Mouse (Mus musculus) hindbrain, embryonic 12.5 days (tissue): Measurements from ENCODE around the gene Mroh7. TPM values are rescaled to one million over a fixed set of nuclear protein-coding genes. Genes with fewer than 3 reads are reported as not detected.

Experiments
- ATAC-seq: fragments of 200-750 bp; cut with Nextera tagmentation; 2 replicates; pipeline ENCODE4 v1.8.0; 2017; ENCODE audit warnings: moderate TSS enrichment; ENCODE audit not compliant: low FRiP score
- H3K27ac ChIP-seq: fragments of 300-500 bp; sonication (generic); 2 replicates; pipeline ENCODE4 v1.5.1; 2016; ENCODE audit warnings: mild to moderate bottlenecking
- H3K27me3 ChIP-seq: fragments of 300-500 bp; sonication (generic); 2 replicates; pipeline ENCODE4 v1.6.1; 2016; ENCODE audit warnings: mild to moderate bottlenecking
- H3K36me3 ChIP-seq: fragments of 300-500 bp; sonication (generic); 2 replicates; pipeline ENCODE4 v1.6.1; 2016; ENCODE audit warnings: mild to moderate bottlenecking
- H3K4me1 ChIP-seq: fragments of 300-500 bp; sonication (generic); 2 replicates; pipeline ENCODE4 v1.6.1; 2016
- H3K4me2 ChIP-seq: fragments of 300-500 bp; sonication (generic); replicated peaks from 2 replicates; pipeline ENCODE4 v1.6.1; 2016; ENCODE audit warnings: mild to moderate bottlenecking
- H3K4me3 ChIP-seq: fragments of 300-500 bp; sonication (generic); 2 replicates; pipeline ENCODE4 v1.5.1; 2016; ENCODE audit warnings: mild to moderate bottlenecking
- H3K9ac ChIP-seq: fragments of 300-500 bp; sonication (generic); 2 replicates; pipeline ENCODE4 v1.6.1; 2016; ENCODE audit warnings: mild to moderate bottlenecking, moderate library complexity
- H3K9me3 ChIP-seq: fragments of 300-500 bp; sonication (generic); replicated peaks from 2 replicates; pipeline ENCODE4 v1.6.1; 2016; ENCODE audit warnings: mild to moderate bottlenecking
- WGBS: fragments of 180-500 bp; shearing (Covaris S2); methylation state at CpG from one replicate; pipeline ENCODE4 v1.1.7; 2016; 5-methylcytosine and 5-hydroxymethylcytosine counted together
- polyA plus RNA-seq: library from polyadenylated mRNA; unstranded; fragments of >200 nt; fragmentation: Nextera tagmentation; extraction: Ambion mirVana; gene quantifications from 2 replicates; pipeline ENCODE4 v1.2.1, GENCODE M21; 2016

Mroh7 gene
- polyA plus RNA-seq, 1 experiment from 2014 or later, result 0.81 TPM

DNA sequence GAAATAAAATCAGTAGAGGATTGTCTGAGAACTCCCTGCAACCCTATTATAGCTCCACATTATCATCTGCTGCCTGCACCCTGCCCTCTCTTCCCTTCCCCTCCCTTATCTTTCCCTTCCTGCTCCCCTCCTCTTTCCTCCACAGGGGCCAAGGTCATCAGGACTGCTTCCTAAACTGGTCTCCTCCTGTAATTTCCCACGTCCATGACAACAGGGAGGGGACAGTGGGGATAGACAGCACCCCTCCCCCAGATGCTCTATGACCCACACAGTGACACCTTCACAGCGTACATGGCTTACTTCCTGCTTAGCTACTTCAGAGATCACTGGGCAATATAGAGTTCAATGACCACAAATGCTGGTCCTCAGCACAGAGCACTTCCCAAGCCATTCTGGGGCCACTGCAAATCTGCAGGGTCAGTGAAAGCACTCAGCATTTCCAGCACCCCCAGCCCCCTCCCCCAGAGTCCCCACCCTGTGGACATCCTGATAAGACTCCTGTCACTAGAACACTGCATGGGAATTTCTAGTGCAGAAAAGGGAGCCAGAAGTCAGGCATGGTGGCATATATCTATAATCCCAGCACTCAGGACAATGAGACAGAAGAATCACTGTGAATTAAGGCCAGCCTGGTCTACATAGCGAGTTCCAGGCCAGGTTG, 42.0 kb downstream of the Mroh7 start:
- H3K9ac ChIP-seq, result no peak overlapping the region
- no peak overlapping the region for H3K27ac ChIP-seq
- no peaks in the 10 kb centered on the region for H3K4me1 ChIP-seq
- 60% methylated on average over 3 of the region's 3 CpGs for WGBS
- H3K4me3 ChIP-seq, result no peak overlapping the region
- H3K9me3 ChIP-seq, result no peaks in the 10 kb centered on the region
- H3K27me3 ChIP-seq, result no peaks in the 10 kb centered on the region
- no peaks in the 10 kb centered on the region for H3K36me3 ChIP-seq
- H3K4me2 ChIP-seq, result no peak overlapping the region
- no peak for ATAC-seq

DNA sequence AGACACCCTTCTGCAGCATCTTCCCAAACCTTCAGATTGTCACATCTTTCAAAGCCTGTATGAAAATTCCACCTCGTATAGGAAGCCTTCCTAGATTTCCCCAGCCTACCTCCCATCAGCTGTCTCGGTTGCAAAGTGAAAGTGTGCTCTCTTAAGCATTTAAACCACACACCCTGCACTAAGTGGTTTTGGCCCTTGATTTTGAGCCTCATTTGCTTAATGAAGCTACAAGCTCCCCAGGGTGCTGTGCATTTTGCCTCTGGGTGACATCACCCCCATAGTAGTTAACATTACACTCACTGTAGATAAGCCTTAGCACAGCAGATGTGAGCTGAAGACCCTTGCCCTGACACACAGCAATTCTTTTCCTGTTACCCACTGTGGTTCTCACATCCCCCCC, 49.8 kb downstream of the Mroh7 start:
- peaks cover 8% of the 10 kb centered on the region for H3K36me3 ChIP-seq
- H3K4me3 ChIP-seq, result no peak overlapping the region
- H3K4me2 ChIP-seq, result no peak overlapping the region
- H3K9ac ChIP-seq, result no peak overlapping the region
- 59% methylated on average over 2 of the region's 2 CpGs for WGBS
- H3K4me1 ChIP-seq, result peaks cover 9% of the 10 kb centered on the region
- no peaks in the 10 kb centered on the region for H3K9me3 ChIP-seq
- H3K27me3 ChIP-seq, result no peaks in the 10 kb centered on the region
- ATAC-seq, result no peak
- H3K27ac ChIP-seq, result no peak overlapping the region

DNA sequence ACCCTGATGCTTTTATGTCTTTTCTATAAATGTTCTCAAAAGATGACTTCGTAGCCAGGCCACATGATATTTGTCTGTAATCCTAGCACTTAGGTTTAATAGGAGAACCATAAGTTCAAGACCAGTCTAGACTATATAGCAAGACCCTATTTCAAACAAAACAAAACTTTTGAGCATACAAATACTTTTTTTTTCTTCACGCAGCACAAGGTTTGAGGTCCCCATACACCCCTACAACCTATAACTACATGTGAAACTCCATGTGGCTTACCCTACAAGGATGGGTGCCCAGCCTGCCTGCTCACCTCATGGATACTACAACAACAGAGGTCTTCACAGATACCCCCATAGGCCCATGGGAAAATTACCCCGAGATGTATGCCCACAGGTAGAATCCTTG, 51.6 kb downstream of the Mroh7 start:
- WGBS, result 43% methylated on average over 3 of the region's 3 CpGs
- Histone ChIP-seq H3K36me3 (peaks cover 24% of the 10 kb centered on the region), H3K4me3 (peak overlapping the region; percentile 72), H3K27me3 (no peaks in the 10 kb centered on the region), H3K9me3 (no peaks in the 10 kb centered on the region), H3K4me2 (peak overlapping the region; percentile 87), H3K4me1 (peaks cover 9% of the 10 kb centered on the region), H3K27ac (no peak overlapping the region), H3K9ac (no peak overlapping the region)
- peak; percentile 59 for ATAC-seq

DNA sequence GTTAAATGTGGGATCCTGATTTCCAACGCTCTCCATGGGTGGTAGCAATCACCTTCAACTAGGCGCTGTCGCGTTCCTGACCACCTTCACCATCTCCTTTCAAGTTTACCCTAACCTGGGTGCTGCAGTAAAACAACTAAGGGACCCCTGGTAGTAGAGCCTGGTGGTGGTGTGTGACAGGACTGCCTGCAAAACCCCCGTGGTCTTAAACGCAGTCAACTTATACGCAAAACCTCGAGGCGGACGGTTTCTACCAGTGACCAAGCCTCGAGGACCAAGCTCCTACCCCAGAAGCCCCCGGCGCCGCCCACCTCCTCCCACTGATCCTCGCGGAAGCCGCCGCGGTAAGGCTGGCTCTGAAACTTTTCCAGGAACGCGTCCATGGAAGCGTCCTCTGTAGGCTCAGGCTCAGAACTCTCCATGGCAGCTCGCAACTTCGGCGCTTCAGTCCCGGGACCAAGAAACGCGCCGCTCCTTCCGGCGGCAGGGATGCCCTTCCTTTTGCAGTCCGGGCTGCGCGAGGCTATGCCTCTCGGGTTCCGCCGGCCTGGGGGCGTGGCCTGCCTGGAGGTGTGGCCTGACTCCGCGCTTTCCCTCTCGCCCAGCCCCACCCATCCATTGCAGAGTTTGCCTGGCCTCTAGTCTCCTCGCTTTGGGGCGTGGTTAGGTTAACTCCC, 52.1 kb downstream of the Mroh7 start, which contains the start of gene Ttc4:
Gene Ttc4 (minus strand): TSS at position 503 of the 677 bp plus-strand sequence.
- ATAC-seq, result peak; percentile 95
- H3K36me3 ChIP-seq, result peaks cover 29% of the 10 kb centered on the region
- H3K9ac ChIP-seq, result peak within 1 kb of the TSS; percentile 78
- WGBS, result under 1% methylated on average over 43 of the region's 43 CpGs
- H3K27me3 ChIP-seq, result no peaks in the 10 kb centered on the region
- H3K27ac ChIP-seq, result no peak within 1 kb of the TSS
- peak within 1 kb of the TSS; percentile 87 for H3K4me2 ChIP-seq
- no peaks in the 10 kb centered on the region for H3K9me3 ChIP-seq
- peaks cover 9% of the 10 kb centered on the region for H3K4me1 ChIP-seq
- H3K4me3 ChIP-seq, result peak within 1 kb of the TSS; percentile 72

DNA sequence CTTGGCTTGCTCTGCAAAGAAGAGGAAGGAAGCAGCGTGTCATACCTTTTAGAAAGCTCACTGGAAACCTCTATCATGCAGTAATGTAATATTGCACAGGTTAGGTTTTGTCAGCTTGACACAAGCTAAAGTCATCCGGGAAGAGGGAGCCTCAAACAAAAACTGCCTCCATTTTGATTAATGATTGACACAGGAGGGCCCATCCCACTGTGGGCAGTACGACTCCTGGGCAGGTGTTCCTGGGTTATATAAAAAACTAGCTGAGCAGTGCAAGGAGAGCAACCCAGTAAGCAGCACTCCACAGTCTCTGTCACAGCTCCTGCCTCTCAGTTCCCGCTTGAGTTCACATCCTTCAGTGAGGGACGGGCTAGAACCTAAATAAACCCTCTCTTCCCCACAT, 54.0 kb downstream of the Mroh7 start:
- H3K9ac ChIP-seq, result no peak overlapping the region
- no peak overlapping the region for H3K27ac ChIP-seq
- H3K4me3 ChIP-seq, result no peak overlapping the region
- no peaks in the 10 kb centered on the region for H3K27me3 ChIP-seq
- peaks cover 47% of the 10 kb centered on the region for H3K36me3 ChIP-seq
- no peaks in the 10 kb centered on the region for H3K9me3 ChIP-seq
- WGBS, result 93% methylated on average over 5 of the region's 5 CpGs
- peaks cover 9% of the 10 kb centered on the region for H3K4me1 ChIP-seq
- no peak overlapping the region for H3K4me2 ChIP-seq
- no peak for ATAC-seq

DNA sequence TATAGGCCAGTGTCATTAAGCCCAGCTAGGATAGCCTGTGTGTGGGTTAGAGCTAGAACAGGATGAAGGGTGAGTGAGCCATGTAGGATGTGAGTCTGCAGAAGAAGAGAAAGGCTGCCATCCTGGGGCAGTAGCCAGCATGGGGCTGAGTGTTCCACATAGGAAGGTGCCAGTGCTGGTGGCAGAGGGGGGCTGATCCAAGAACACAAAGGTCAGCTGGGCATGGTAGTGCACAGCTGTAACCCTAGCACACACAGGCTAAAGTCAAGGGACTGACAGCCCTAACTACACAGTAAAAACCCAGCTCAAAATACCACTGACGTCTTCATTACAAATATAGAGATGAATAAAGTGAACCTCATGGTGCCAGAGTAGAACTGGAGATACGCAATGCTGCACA, 64.2 kb downstream of the Mroh7 start:
- WGBS, result 87% methylated on average over 2 of the region's 2 CpGs
- no peak overlapping the region for H3K4me2 ChIP-seq
- peaks cover 93% of the 10 kb centered on the region for H3K36me3 ChIP-seq
- no peaks in the 10 kb centered on the region for H3K9me3 ChIP-seq
- ATAC-seq, result no peak
- H3K4me3 ChIP-seq, result no peak overlapping the region
- no peak overlapping the region for H3K27ac ChIP-seq
- H3K9ac ChIP-seq, result no peak overlapping the region
- H3K27me3 ChIP-seq, result no peaks in the 10 kb centered on the region
- no peaks in the 10 kb centered on the region for H3K4me1 ChIP-seq

DNA sequence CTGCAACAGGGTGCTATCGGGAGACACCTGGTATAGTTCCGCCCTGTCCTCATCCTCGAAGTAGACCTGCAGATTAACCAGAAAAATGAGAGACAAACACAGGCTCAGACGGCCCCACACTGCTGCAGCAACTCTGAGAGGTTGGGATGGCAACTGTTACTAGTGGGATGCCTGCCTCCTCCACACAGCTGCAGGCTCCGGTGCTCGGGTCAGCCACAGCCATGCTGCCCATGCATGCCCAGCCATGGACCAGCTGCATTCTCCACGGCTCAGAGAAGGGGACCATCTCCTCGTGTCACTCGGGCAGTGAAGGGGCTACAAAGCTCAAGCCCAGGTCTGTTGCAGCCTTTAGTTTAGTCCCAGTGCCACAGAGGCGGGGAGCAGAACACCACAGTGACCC, 65.1 kb downstream of the Mroh7 start:
- Histone ChIP-seq H3K36me3 (peaks cover 94% of the 10 kb centered on the region), H3K4me1 (no peaks in the 10 kb centered on the region), H3K4me2 (no peak overlapping the region), H3K4me3 (no peak overlapping the region), H3K9me3 (no peaks in the 10 kb centered on the region), H3K9ac (no peak overlapping the region), H3K27ac (no peak overlapping the region), H3K27me3 (no peaks in the 10 kb centered on the region)
- ATAC-seq, result no peak
- 94% methylated on average over 10 of the region's 10 CpGs for WGBS

DNA sequence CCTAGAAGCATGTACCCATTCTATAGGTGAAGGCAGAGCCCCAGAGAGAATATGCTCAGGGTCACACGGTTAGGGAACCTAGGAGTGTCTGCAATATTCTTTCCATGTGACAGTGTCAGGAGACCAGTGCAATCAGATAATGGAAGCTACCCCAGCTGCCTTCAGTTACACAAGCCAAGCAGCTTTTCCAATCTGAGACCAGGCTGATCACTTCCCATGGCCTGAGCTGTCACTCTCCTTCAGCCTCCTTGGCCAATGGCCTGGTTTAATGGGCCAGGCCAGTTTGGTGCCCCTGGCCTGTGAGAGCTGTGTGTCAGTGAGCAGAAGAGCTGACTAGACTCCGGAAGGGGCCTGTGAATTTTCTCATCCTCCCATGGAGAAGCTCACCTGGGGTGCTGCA, 65.5 kb downstream of the Mroh7 start:
- 100% methylated on average over 2 of the region's 2 CpGs for WGBS
- Histone ChIP-seq H3K9me3 (no peaks in the 10 kb centered on the region), H3K4me2 (no peak overlapping the region), H3K27ac (no peak overlapping the region), H3K36me3 (peaks cover 94% of the 10 kb centered on the region), H3K4me1 (no peaks in the 10 kb centered on the region), H3K27me3 (no peaks in the 10 kb centered on the region), H3K4me3 (no peak overlapping the region), H3K9ac (no peak overlapping the region)
- ATAC-seq, result no peak

DNA sequence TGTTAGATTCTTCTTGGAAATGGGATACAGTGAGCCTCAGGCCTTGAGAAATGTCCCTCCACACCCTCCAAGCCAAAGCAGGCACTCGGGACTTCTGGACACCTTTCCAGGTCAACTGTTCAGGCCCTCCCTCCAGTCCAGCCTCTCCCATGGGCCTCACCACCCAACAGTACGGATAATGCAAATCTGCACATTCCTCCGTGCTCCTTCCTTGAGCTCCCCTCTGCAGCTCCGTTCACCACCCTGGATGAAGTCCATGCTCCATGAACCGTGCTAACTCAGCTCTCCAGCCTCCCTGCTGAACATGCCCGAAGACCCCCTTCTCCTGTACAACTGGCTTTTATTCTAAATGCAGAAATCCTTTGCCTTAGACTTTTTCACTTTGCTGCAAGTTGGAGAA, 66.0 kb downstream of the Mroh7 start:
- no peak overlapping the region for H3K4me2 ChIP-seq
- WGBS, result 91% methylated on average over 6 of the region's 6 CpGs
- H3K4me3 ChIP-seq, result no peak overlapping the region
- no peaks in the 10 kb centered on the region for H3K4me1 ChIP-seq
- H3K27ac ChIP-seq, result no peak overlapping the region
- no peaks in the 10 kb centered on the region for H3K27me3 ChIP-seq
- H3K9me3 ChIP-seq, result no peaks in the 10 kb centered on the region
- ATAC-seq, result no peak
- H3K36me3 ChIP-seq, result peaks cover 94% of the 10 kb centered on the region
- no peak overlapping the region for H3K9ac ChIP-seq

DNA sequence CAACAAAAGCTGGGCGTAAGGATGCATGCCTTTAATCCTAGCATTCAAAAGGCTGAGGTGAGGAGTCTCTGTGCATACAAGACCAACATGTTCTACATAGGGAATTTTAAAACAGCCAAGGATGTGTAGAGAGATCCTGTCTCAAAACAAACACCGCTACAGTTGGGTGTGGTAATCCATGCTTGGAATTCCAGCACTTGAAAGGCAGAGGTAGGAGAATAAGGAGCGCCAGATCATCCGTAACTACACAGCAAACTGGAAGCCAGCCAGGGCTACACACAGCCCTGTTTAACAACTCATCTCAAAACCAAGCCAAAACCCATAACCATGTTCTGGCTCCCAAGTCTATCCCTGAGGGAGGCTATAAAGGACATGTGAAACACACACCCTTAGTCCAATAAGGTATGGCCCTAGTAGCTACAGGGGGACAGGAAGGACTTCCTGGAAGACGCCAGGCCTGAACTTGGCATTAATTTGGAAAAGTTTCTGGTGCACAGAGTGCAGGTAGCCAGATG, 66.7 kb downstream of the Mroh7 start:
- Histone ChIP-seq H3K27me3 (no peaks in the 10 kb centered on the region), H3K4me3 (no peak overlapping the region), H3K9ac (no peak overlapping the region), H3K27ac (no peak overlapping the region), H3K4me1 (no peaks in the 10 kb centered on the region), H3K4me2 (no peak overlapping the region), H3K9me3 (no peaks in the 10 kb centered on the region), H3K36me3 (peaks cover 95% of the 10 kb centered on the region)
- 96% methylated on average over 5 of the region's 5 CpGs for WGBS
- no peak for ATAC-seq

DNA sequence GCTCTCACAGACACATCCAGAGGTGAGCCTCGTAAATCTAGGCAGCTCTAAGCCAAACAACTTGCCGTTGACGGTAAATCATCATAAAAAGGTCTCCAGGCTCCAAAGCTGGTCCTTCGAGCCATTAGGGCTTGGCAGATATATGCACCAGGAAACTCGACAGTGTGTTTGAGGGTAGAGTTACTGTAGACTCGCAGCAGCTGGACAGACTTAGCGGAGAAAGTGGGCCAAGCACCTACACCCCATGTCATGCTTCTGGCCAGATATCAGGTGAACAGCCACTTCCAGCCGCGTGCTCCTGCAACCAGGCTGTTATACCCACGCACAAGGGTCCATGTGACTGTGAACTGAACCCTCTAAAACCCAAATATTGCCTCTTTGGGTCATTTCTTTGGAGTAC, 75.0 kb downstream of the Mroh7 start:
- Histone ChIP-seq H3K4me1 (peaks cover 8% of the 10 kb centered on the region), H3K36me3 (peaks cover 44% of the 10 kb centered on the region), H3K4me2 (no peak overlapping the region), H3K27ac (no peak overlapping the region), H3K9ac (no peak overlapping the region), H3K27me3 (no peaks in the 10 kb centered on the region), H3K9me3 (no peaks in the 10 kb centered on the region), H3K4me3 (no peak overlapping the region)
- 93% methylated on average over 10 of the region's 10 CpGs for WGBS
- no peak for ATAC-seq

DNA sequence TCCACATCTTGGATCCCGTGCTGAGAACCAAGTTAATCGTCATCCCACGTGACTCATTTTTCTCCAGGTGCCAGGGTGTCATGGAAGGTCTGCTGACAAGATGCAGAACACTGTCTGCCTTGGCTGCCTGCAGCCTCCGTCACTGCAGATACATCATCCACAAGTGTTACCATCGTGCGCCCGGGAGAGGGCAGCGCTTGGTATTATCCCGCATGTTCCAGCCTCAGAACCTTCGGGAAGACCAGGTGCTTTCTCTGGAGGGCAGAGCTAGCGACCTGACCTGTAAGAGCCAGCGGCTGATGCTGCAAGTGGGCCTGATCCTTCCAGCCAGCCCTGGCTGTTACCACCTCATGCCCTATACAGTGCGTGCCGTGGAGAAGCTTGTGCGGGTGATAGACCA, 77.7 kb downstream of the Mroh7 start:
- peaks cover 8% of the 10 kb centered on the region for H3K27me3 ChIP-seq
- peaks cover 20% of the 10 kb centered on the region for H3K36me3 ChIP-seq
- H3K4me2 ChIP-seq, result no peak overlapping the region
- H3K27ac ChIP-seq, result no peak overlapping the region
- peaks cover 8% of the 10 kb centered on the region for H3K4me1 ChIP-seq
- 93% methylated on average over 15 of the region's 15 CpGs for WGBS
- H3K9me3 ChIP-seq, result no peaks in the 10 kb centered on the region
- no peak for ATAC-seq
- H3K4me3 ChIP-seq, result no peak overlapping the region
- no peak overlapping the region for H3K9ac ChIP-seq

DNA sequence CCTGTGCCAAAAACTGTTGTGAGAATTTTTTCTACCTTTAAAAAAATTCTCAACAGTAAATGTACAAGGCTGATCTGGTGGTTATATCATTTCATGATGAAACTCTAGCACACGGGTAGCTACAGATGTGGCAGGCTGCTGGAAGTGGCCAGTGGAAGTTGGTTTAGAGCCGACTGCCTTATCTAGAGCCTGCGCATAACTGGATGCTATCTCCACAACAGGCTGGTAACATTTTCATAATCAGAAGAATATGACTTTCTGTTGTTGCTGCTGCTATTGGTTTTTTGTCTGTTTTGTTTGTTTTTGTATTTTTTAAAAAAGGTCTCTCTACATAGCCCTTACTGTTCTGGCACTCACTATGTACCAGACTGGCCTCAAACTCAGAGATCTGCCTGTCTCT, 78.2 kb downstream of the Mroh7 start:
- WGBS, result 98% methylated on average over 3 of the region's 3 CpGs
- H3K9ac ChIP-seq, result no peak overlapping the region

More for the DNA sequence above, 78.2 kb downstream of the Mroh7 start:
- Histone ChIP-seq H3K4me3 (no peak overlapping the region), H3K27ac (no peak overlapping the region), H3K4me1 (peaks cover 8% of the 10 kb centered on the region), H3K4me2 (no peak overlapping the region), H3K27me3 (peaks cover 12% of the 10 kb centered on the region), H3K36me3 (peaks cover 15% of the 10 kb centered on the region), H3K9me3 (no peaks in the 10 kb centered on the region)
- ATAC-seq, result no peak
